Mouse (Mus musculus): ENCODE results near the gene Cbl. TPM values are rescaled to one million over a fixed set of nuclear protein-coding genes. Genes with fewer than 3 reads are reported as not detected.

Cbl gene
- total RNA-seq, 2 experiments from 2014 or later, result 7.1 to 7.5 TPM

DNA sequence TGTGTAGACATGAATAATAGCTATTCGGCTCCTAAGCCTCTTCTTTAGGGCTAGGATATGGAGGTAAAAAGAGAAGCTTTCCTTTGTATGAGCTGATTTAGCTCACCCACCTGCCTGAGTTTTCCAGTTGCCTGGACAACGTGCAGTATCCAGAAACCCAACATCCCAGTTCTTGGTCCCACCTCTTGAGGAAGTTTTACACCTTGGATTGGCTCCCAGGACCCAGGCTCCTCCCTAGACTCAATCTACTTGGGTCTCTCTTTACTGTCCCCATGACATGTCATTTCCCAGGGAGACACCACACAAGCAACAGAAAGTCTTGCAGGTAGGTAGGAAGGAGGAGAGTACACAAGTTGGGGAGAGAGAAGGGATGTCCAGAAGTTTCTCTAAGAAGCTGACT is 6.5 kb upstream of the Cbl start, which contains the start of gene Ccdc153:
Gene Ccdc153 (plus strand): TSS at position 278 of the 400 bp plus-strand sequence.
- no peak for DNase-seq (ENCODE audit: low spot score)

DNA sequence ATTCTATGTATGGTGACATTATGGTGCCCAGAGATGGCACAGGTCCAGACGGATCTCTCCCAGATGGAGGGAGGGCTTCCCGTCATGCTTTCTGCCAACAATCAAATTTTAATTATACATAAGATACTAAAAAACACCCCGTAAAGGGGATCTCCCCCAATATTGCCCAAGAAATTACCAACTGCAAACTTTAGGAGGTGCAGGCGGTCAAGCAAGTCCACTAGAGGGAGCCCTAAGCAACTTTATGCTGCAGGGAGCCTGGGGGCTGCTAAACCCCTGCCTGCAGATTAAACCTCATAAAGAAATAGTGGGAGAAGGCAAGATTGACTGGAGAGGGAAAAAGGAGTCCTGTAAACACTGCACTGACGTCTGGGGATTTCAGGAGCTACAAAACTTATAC is 5.6 kb upstream of the Cbl start:
- peak; percentile 52 for DNase-seq (ENCODE audit: low spot score)

DNA sequence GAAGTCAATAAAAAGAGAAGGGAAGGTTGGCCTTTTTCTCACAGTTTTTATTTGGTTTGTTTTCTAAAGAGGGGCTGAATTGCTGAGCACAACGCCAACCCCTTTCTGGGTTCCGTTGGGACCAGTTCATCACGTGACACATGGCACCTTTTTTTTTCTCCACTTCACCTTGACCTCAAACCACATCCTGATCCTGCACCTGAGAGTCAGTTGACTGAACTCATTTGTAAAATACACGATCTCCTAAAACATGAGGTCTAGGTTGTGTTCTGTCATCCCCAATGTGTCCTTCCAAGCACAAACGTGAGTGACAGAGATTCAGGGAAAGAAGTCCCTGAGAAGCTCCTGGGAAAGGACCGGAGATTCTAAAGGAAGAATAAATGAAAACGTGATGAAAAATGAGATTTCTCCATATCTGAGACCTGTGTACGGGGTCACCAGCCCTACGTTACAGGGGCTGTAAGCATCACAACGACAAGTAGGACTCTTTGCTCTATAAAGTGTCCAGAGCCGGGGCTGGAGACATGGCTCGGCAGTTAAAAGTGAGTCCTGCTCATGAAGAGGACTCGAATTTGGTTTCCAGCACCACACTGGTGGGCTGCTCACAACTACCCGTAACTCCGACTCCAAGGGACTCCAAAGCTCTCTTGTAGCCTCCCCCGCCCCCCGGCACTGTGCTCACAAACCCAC is 4.8 kb upstream of the Cbl start:
- DNase-seq (ENCODE audit: low spot score), result no peak

DNA sequence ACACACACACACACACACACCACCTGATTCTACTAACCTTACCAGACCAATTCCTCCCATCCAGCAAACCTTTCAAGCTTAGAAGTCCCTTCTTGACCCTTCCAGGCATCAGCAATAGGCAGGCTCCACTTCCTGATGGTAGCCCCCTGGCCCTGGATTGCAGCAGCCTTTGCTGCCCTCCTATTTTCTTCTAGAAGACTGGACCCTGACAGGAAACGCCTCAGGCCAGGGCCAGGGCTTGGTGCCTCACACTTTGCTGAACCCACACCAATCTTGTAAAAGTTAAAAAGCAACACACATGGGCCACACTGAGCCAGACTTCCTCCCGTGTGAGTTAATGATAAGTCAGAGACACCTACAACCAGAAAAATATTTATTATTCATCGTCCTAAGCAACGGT is 3.3 kb upstream of the Cbl start:
- no peak for DNase-seq (ENCODE audit: low spot score)

DNA sequence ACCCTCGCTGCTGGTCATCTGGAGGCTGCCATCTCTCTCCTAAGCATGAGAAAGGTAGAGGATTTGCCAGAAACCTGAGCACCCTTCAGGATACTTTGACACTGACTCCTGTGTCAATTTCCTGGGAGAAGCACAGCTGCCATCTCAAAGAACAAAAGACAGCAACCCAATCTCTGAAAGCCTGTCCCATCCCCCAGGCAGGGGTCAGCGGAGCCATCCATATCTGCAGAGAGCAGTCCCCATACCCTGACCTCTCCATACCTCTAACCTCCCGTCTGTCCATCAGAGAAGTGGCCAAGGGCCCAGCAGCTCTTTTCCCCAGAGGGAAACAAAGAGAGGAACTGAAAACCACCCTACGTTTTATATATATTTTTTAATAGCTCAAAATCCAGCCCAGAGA is 2.8 kb upstream of the Cbl start:
- DNase-seq (ENCODE audit: low spot score), result no peak

DNA sequence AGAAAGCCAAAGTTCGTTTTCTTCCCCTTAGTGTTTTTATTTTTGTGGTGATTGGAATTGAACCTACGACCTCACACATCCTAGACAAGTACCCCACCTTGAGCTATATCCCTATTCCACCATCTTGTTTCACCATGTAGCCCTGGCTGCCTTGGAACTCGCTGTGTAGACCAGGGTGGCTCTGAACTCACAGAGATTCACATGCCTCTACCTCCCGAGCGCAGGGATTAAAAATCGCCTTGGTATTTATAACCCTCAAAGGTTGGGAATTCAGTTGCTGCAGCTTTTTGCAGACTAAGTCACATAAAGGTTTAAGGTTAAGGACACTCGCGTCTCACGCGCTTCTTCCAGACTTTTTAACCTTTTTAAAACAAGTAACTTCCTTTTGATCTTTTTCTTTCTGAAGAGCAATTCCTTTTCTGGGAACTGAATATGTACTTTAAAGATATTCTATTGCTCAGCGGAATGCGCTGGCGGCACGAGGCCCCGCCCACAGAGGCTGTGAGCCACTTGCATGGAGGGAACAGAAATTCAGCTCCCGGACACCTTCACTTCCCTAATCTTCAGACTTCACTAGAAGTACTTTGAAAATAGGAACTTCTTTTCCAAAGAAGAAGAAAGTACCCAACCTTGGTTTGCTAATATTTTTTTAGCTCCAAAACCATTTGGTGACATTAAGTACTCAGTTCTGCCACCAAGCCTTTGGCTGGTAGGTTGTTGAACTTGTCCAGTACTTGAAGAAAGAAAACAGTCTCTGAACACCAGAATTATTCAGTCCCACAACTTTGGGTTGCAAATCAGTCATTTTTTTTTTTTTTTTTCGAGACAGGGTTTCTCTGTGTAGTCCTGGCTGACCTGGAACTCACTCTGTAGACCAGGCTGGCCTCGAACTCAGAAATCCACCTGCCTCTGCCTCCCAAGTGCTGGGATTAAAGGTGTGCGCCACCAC is 904 bp upstream of the Cbl start:
- DNase-seq (ENCODE audit: low spot score), result peak; percentile 44

DNA sequence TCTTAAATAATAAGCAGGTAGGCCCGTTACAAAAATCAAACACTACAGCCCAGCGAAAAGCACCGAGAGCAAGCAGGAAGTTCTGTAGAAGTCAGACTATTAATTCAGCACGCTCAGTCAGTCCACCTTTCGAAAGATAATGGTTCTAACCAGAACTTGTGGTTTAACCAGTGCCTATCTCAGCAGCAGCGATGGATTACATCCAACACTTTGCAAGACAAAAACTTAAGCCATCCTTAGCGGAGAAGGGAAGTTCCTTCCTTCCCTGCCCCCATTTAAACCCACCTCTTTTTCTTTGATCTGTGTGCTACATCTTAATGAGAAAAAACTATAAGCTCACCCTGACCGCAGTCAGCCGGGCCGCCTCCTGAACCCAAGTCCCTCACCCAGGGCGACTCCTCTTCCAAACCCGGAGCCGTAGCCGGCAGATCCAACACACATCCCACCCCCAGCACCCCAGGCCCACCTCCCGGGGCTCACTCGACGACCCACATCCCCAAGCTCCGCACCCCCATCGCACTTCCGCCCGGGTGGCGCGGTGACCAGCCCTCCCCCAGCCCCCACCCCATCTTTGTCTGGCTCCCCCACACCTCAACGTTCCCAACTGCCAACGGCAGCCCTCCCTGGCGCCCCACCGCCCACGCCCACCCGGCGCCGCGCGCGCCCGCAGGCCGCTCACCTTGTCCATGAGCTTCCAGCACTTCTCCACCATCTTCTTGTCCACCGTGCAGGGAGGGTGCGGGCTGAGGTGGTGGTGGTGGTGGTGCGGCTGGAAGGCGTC is 638 bp downstream of the Cbl start:
- DNase-seq (ENCODE audit: low spot score), result no peak

DNA sequence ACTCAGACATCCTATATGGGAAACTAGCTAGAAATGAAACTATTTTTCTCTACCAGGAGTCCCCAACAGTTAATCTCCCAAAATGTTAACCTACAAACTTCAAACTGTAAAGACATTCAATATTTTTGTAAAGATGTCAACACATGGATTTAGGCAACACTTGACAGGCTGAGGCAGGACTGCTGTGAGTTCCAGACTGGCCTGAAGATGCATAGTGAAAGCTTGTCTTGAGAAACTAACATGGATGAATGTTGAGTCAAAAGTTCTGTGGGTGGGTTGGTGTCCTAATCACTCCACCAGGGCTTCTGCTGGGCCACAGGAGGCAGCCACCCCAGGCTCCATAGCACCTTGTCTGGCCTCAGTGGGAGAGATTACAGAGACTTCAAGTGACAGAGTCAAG is 2.2 kb downstream of the Cbl start:
- no peak for DNase-seq (ENCODE audit: low spot score)

DNA sequence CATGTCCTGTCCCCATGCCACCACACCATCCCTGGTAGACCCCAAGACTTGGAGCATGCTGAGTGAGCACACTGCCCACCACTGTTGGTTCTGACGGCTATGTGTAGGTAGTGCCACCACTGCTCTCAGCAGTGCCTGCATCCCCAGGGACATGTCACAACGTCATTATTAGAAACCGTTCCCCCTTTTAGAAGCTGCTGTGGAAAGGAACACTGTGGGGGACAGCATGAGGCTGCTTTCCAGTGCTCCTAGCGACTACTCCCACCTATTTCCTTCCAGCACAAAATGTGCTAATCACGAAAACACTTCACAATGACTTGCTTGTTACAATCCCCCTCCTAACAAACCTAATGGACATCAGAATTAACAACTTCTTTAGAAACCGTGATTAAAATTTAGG is 7.9 kb downstream of the Cbl start:
- no peak for DNase-seq (ENCODE audit: low spot score)

DNA sequence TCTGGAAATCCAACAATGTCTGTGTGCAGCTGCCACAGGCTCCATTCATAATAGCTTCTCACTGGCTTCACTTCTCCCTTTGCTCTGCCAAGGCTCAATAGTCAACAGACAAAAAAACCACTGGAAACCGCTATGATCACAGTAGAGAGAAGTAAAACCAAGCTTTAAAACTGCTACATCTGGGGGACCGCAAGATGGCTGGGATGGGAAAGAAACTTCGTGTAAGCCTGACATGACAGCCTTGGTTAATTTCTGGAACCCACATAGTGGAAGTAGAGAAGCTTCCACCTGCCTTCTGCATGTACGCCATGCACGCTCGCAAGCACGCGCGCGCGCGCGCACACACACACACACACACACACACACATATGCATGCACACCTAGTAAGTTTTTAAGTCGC is 20.3 kb downstream of the Cbl start:
- DNase-seq (ENCODE audit: low spot score), result no peak

DNA sequence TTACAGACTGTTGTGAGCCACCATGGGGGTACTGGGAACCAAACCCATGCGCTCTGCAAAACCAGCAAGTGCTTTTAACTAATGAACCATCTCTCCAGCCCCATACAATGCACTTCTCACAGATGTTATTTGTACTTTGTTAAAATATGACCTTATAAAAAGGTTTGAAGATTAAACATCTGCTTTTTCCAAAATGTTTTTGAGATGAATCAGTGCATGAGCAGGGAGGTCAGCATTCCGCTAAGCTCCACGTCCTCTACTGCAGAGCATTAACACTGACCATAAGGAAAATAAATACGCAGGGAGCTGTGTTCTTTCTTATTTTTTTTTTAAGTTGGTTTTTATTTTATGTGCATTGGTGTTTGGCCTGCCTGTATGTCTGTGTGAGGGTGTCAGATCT is 21.4 kb downstream of the Cbl start:
- no peak for DNase-seq (ENCODE audit: low spot score)

DNA sequence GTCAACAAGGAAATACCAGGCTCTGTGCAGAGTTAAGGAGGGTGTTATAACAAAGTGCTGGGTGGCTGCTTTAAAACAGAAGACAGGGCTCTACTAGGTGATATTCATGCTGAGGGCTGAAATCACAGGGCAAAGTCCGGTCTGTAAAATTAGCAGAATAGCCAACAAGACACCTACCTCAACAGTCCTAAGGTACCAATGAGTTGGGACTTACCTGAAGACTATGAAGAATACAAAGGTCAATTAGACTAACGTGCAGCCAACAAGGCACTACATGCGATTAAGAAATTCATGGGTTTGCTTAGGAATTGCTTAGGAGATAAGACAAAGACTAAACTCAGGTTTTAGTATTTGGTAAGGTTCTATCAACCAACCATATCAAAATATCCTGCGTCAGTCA is 24.4 kb downstream of the Cbl start:
- no peak for DNase-seq (ENCODE audit: low spot score)

DNA sequence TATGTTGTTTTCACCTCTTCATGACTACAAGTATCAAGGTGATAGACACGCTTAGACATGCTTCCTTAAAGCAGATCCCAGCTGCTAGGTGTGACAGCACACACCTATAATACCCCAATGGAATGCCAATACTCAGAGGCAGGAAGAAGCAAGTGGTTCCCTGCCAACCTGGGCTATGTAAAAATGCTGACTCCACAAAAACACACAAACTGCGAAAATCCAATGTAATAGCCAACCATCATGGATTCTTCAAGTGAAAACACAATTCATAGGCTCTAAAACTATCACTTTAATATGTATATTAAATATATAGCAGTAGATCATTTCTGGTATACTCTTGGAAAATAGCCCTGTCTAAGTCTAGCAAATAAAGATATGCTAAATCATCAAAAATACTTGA is 26.0 kb downstream of the Cbl start:
- DNase-seq (ENCODE audit: low spot score), result no peak

DNA sequence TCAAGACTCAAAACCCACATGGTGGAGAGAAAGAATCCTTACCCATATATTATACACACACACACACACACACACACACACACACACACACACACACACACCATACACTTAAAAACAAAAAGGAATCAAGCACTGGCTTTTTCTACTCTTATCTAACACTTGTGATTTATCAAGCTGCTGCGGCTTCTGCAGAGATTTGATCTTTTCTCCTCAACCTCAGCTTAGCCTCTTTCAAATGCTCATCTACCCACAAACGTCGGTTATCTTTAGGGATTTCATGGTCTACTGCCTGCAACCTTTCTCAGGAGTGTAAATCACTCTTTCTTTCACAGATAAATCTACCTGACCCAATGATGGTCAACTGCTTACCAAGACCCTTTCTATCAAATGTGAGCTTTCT is 33.4 kb downstream of the Cbl start:
- no peak for DNase-seq (ENCODE audit: low spot score)

DNA sequence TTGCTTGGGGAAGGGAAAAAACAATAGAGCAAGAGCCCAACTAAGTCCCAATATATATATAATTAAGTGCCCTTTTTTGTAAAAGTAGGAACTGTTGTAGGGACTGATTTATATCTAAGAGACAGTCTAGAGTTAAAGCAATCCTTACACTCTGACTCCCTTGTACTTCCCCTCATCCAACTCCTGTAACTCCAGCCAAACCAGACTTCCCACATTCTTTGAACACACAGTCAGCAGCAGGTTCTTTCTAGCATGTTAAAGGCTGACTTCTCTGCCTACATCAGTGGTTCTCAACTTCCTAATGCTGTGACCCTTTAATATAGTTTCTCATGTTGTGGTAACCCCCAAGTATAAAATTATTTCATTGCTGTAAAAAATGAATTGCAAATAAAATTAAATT is 34.3 kb downstream of the Cbl start:
- no peak for DNase-seq (ENCODE audit: low spot score)

DNA sequence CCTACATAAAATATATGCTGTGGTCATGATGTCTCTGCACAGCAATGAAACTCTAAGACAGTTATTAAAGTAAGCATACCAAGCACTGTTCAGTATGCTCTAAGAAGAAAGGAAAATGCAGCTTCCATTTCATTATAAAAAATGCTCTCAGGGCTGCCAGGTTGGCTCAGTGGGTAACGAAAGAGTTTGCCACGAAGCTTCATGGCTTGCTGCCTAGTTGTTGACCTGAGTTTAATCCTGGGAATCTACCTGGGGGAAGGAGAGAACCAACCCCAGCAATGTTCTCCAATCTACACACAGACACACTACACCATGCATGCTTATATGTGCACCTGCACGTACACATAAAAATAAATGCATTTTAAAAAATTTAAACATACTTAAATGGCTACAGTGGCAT is 34.7 kb downstream of the Cbl start:
- DNase-seq (ENCODE audit: low spot score), result no peak

DNA sequence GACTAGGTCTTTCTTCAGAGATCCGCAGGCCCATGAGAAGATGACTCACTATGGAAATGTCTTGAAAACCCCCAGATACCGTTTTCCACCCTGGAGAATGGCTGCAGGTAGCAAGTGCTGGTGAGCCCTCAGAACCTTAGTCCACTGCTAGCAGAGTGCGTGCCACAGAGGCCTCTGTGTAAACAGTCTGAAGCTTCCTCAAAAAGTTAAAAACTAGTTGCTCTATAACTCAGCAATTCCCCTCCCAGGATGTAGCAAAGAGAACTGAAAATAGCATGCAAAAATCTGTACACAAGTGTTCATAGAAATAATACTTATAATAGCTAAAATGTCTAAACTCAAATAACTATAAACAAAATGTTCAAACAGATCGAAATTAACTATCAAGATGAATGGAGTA is 37.5 kb downstream of the Cbl start:
- DNase-seq (ENCODE audit: low spot score), result no peak

DNA sequence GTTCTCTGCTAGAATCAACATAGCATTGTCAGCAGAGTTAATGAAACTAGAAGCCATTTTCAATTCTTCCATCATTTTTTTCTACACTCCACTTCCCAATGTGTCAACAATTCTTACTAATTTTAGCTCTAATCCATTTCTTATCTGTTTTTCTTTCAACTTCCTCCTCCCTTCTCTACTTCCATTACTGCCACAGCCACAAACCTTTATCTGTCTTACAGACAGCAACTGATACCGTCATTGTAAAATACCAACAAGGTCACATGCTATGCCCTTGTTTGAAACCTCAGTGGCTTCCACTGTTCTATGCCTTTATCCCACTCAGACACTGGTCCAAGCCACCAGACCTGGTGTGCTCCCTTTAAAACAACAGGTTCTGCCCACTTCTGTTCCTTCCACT is 39.8 kb downstream of the Cbl start:
- no peak for DNase-seq (ENCODE audit: low spot score)

DNA sequence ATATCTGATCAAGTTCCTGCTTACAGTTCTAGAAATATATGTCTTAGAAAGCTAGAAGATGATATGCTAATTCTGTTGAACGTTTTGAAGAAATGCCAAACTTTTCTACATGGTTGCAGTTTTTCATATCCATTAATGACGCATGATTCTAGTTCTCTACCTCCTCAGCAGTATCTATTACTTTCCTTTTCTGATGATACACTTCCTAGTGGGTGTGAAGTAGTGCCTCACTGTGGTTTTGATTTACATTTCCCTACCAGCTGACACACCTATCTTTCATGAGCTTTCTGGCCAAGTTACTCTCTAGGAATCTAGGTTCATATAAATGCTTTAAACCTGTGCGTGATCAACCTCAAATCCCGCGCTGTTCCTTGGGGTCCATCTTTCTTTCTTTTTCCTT is 41.1 kb downstream of the Cbl start:
- no peak for DNase-seq (ENCODE audit: low spot score)

DNA sequence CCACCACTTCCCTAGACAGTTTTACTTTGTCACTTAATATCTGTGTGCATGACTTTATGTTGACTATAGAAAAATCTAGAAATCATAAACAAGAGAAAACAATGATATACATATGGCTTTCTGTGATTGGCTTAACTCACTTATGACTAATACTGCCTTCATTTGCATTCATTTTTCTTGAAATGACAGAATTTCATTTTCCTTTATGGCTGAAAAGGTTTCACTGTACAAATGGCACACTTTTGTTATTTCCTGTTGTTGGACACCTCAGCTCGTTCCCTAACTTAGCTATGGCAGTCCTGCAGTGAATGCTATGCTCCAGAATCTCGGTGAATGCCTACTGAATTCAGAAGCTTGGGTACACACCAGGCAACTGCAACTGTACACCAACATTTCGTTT is 41.5 kb downstream of the Cbl start:
- no peak for DNase-seq (ENCODE audit: low spot score)

DNA sequence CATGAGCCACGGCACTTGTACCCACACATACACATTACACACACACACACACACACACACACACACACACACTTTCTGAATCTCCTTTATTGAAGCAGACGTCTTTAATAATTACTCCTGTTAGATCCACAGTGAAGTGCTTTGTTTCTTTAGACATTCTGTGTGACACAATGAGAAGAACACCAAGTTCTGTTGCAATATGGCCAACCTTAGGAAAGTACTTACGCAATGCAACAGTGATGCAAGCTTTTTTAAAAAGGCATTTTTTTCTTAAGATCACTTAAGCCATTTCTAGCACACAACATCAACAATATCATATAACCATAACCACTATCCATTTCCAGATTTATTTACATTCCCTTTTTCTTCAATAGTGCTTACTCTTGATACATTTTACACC is 42.7 kb downstream of the Cbl start:
- no peak for DNase-seq (ENCODE audit: low spot score)

DNA sequence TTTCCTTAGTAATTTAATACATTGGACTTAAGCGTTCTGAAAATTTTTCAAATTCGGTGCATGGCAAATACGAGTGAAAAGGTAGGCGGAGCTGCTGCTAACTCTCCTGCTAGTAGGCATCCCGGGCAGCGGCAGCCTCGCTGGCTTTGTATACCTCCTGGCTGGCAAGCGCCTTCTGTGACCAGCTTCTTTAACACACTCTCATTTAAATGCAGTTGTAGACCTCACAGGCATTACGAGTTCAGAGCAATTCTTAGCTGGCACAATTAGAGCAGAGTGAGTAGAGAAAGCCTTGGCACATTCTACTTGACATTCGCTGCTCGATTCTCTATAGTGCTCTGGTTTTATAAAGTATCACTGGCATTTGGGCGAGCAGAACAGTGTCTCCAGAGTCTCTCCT is 45.6 kb downstream of the Cbl start:
- DNase-seq (ENCODE audit: low spot score), result no peak
